Mouse (Mus musculus) heart, postnatal 0 days (tissue): ENCODE measurements around the gene Gpx6. TPM values are rescaled to one million over a fixed set of nuclear protein-coding genes. Genes with fewer than 3 reads are reported as not detected.
A peak's percentile ranks its signal among the peaks of the same experiment; 100 is the strongest.

ENCODE experiments used
- ATAC-seq: fragments of 200-750 bp; cut with Nextera tagmentation; 2 replicates; pipeline ENCODE4 v1.8.0; 2017; ENCODE audit warnings: low read depth, moderate number of reproducible peaks, moderate library complexity; ENCODE audit not compliant: insufficient read depth
- DNase-seq: peaks from one replicate; pipeline ENCODE4 v3.0.0-alpha.2; 2016; ENCODE audit warnings: low spot score
- H3K27ac ChIP-seq: fragments of 300-500 bp; sonication (generic); 2 replicates; pipeline ENCODE4 v1.5.1; 2014; ENCODE audit warnings: low read depth, mild to moderate bottlenecking
- H3K27me3 ChIP-seq: fragments of 300-500 bp; sonication (generic); 2 replicates; pipeline ENCODE4 v1.6.1; 2014; ENCODE audit warnings: low read length, mixed read lengths; ENCODE audit not compliant: control insufficient read depth, insufficient read depth
- H3K36me3 ChIP-seq: fragments of 300-500 bp; sonication (generic); replicated peaks from 2 replicates; pipeline ENCODE4 v1.6.1; 2014; ENCODE audit warnings: low read length, mixed read lengths; ENCODE audit not compliant: control insufficient read depth, insufficient read depth
- H3K4me1 ChIP-seq: fragments of 300-500 bp; sonication (generic); 2 replicates; pipeline ENCODE4 v1.6.1; 2014; ENCODE audit warnings: antibody characterized with exemption; ENCODE audit not compliant: control insufficient read depth, insufficient read depth
- H3K4me2 ChIP-seq: fragments of 300-500 bp; sonication (generic); 2 replicates; pipeline ENCODE4 v1.6.1; 2014; ENCODE audit warnings: low read depth, mild to moderate bottlenecking, low read length, moderate library complexity
- H3K4me3 ChIP-seq: fragments of 300-500 bp; sonication (generic); 2 replicates; pipeline ENCODE4 v1.5.1; 2014; ENCODE audit warnings: low read depth, low read length
- H3K9ac ChIP-seq: fragments of 300-500 bp; sonication (generic); replicated peaks from 2 replicates; pipeline ENCODE4 v1.6.1; 2014; ENCODE audit warnings: low read depth, low read length, mixed read lengths
- H3K9me3 ChIP-seq: fragments of 300-500 bp; sonication (generic); replicated peaks from 2 replicates; pipeline ENCODE4 v1.6.1; 2016; ENCODE audit warnings: low read length; ENCODE audit not compliant: control insufficient read depth
- CTCF ChIP-seq: IDR thresholded peaks from 2 replicates; pipeline ENCODE4 v1.5.1; 2016; ENCODE audit warnings: antibody characterized with exemption, control low read depth, low read depth
- EP300 ChIP-seq: IDR thresholded peaks from 2 replicates; pipeline ENCODE4 v1.6.1; 2016; ENCODE audit warnings: antibody characterized with exemption, low read depth
- WGBS: fragments of 180-500 bp; shearing (Covaris S2); extraction: QIAGEN DNeasy Blood & Tissue Kit; methylation state at CpG from one replicate; pipeline ENCODE4 v1.1.7; 2014; 5-methylcytosine and 5-hydroxymethylcytosine counted together
- polyA plus RNA-seq: library from polyadenylated mRNA; unstranded; fragments of >200 nt; fragmentation: Nextera tagmentation; extraction: Ambion mirVana; gene quantifications from 2 replicates; pipeline ENCODE4 v1.2.1, GENCODE M21; 2015
- total RNA-seq: library from RNA; depleted of rRNA; stranded (reverse); fragments of >200 nt; gene quantifications from 2 replicates; pipeline ENCODE4 v1.2.3, GENCODE M21; 2014; ENCODE audit warnings: low replicate concordance

The Gpx6 gene
- total and polyA plus RNA-seq, 2 experiments from 2014 or later = not detected

- ATAC-seq (no peak), DNase-seq (no peak)
- H3K27ac ChIP-seq = no peak overlapping the region
- WGBS = 34% methylated on average over 4 of the region's 4 CpGs
- H3K4me2 ChIP-seq = no peak overlapping the region
- 0 out of 2 replicates have a peak, but pooled peaks cover 5% of the 10 kb centered on the region for H3K4me1 ChIP-seq
- no peaks in the 10 kb centered on the region for H3K9me3 ChIP-seq
- TF ChIP-seq CTCF (no peak), EP300 (no peak)
- no peak overlapping the region for H3K4me3 ChIP-seq
- H3K36me3 ChIP-seq = no peaks in the 10 kb centered on the region
- peaks cover 24% of the 10 kb centered on the region; the same call in 1 of the 2 replicates for H3K27me3 ChIP-seq
- H3K9ac ChIP-seq = no peak overlapping the region
Observed at GRCm38 (mm10) chr13:21267541-21267940, 44.4 kb upstream of the Gpx6 start.

- Histone ChIP-seq H3K27ac (no peak overlapping the region), H3K27me3 (peaks cover 18% of the 10 kb centered on the region; the same call in 1 of the 2 replicates), H3K4me3 (no peak overlapping the region), H3K4me1 (0 out of 2 replicates have a peak, but pooled peaks cover 5% of the 10 kb centered on the region), H3K36me3 (no peaks in the 10 kb centered on the region), H3K9ac (no peak overlapping the region), H3K9me3 (no peaks in the 10 kb centered on the region), H3K4me2 (no peak overlapping the region)
- WGBS = 10% methylated on average over 1 of the region's 1 CpGs
- ATAC-seq (no peak), DNase-seq (no peak)
- no peak for TF ChIP-seq CTCF
- no peak for TF ChIP-seq EP300
Observed at GRCm38 (mm10) chr13:21268262-21268661, 43.7 kb upstream of the Gpx6 start.

GRCm38 (mm10) chr13:21275021-21275814 is 36.7 kb upstream of the Gpx6 start:
- ATAC-seq (peak; percentile 64), DNase-seq (peak; percentile 38)
- no peak overlapping the region for H3K27ac ChIP-seq
- peak overlapping the region; percentile 69 for H3K4me2 ChIP-seq
- 0 out of 2 replicates have a peak overlapping the region, but pooled peaks have one; percentile 12 for H3K9ac ChIP-seq
- no peaks in the 10 kb centered on the region for H3K36me3 ChIP-seq
- peaks cover 10% of the 10 kb centered on the region; the same call in 1 of the 2 replicates for H3K4me1 ChIP-seq
- H3K4me3 ChIP-seq = peak overlapping the region; percentile 56
- no peaks in the 10 kb centered on the region for H3K9me3 ChIP-seq
- 0 out of 2 replicates have a peak, but pooled peaks cover 6% of the 10 kb centered on the region for H3K27me3 ChIP-seq
- TF ChIP-seq CTCF (peak; percentile 47), EP300 (no peak)
- WGBS = 1% methylated on average over 29 of the region's 29 CpGs

GRCm38 (mm10) chr13:21275815-21276550 is 35.9 kb upstream of the Gpx6 start:
- DNase-seq (no peak), ATAC-seq (peak; percentile 57; the same call in 1 of the 2 replicates)
- no peak for TF ChIP-seq CTCF
- TF ChIP-seq EP300 = no peak
- Histone ChIP-seq H3K4me3 (peak overlapping the region; percentile 56), H3K27ac (no peak overlapping the region), H3K27me3 (0 out of 2 replicates have a peak, but pooled peaks cover 6% of the 10 kb centered on the region), H3K4me1 (peaks cover 10% of the 10 kb centered on the region; the same call in 1 of the 2 replicates), H3K36me3 (no peaks in the 10 kb centered on the region), H3K9me3 (no peaks in the 10 kb centered on the region), H3K9ac (no peak overlapping the region), H3K4me2 (peak overlapping the region; percentile 69)
- WGBS = under 1% methylated on average over 25 of the region's 25 CpGs

GRCm38 (mm10) chr13:21276551-21276950 is 35.4 kb upstream of the Gpx6 start:
- Histone ChIP-seq H3K9me3 (no peaks in the 10 kb centered on the region), H3K27ac (no peak overlapping the region), H3K4me3 (peak overlapping the region; percentile 56), H3K4me2 (peak overlapping the region; percentile 69), H3K4me1 (peaks cover 10% of the 10 kb centered on the region; the same call in 1 of the 2 replicates), H3K27me3 (0 out of 2 replicates have a peak, but pooled peaks cover 6% of the 10 kb centered on the region), H3K9ac (no peak overlapping the region), H3K36me3 (no peaks in the 10 kb centered on the region)
- no peak for ATAC-seq
- 0% methylated on average over 9 of the region's 9 CpGs for WGBS
- TF ChIP-seq EP300 (no peak), CTCF (no peak)
- DNase-seq = no peak
